Mouse (Mus musculus) erythroblast, adult 5-6 weeks (primary cell): Measurements from ENCODE around the gene Slc25a10. TPM values are rescaled to one million over a fixed set of nuclear protein-coding genes. Genes with fewer than 3 reads are reported as not detected.
A peak's percentile ranks its signal among the peaks of the same experiment; 100 is the strongest.

Source experiments
- ATAC-seq: replicated peaks from 2 replicates; pipeline ENCODE4 v1.8.0; 2016; ENCODE audit warnings: moderate number of reproducible peaks, mild to moderate bottlenecking, moderate TSS enrichment, inconsistent platforms; ENCODE audit not compliant: poor library complexity, low FRiP score, severe bottlenecking
- total RNA-seq, 2 experiments: library from RNA; stranded (forward) in 1 of 2; stranded (reverse) in 1 of 2; fragments of 150-400 nt in 1 of 2; fragments of 200-764, 138-1000 nt in 1 of 2; gene quantifications; 2 replicates each; pipeline versions ENCODE4 v1.2.3 to v1.2.4; 2015 to 2017; ENCODE audit warnings: low replicate concordance in 2 of 2

Slc25a10 gene
- total RNA-seq (2015; ENCODE audit: low replicate concordance) (6.9 and 11.1 TPM in 2 replicates), total RNA-seq (2017; ENCODE audit: low replicate concordance) (4.7 and 6.0 TPM in 2 replicates)

GRCm38 (mm10) chr11:120491317-120492023, at the start of gene Slc25a10:
Slc25a10 (plus strand) TSS chr11:120491840.
- peak; percentile 83 for ATAC-seq

- no peak for ATAC-seq
These were observed 49.3 kb upstream of the Slc25a10 start, which contains the start of gene Tspan10 for GRCm38 (mm10) chr11:120442344-120442743. Tspan10 (plus strand) TSS chr11:120442644.

GRCm38 (mm10) chr11:120442765-120443280, 48.8 kb upstream of the Slc25a10 start:
- no peak for ATAC-seq

GRCm38 (mm10) chr11:120444106-120444505, 47.5 kb upstream of the Slc25a10 start:
- no peak for ATAC-seq

- no peak for ATAC-seq
These were observed 46.2 kb upstream of the Slc25a10 start for GRCm38 (mm10) chr11:120445475-120445874.

- ATAC-seq, result no peak
These were observed 44.5 kb upstream of the Slc25a10 start for GRCm38 (mm10) chr11:120447179-120447578.

- ATAC-seq, result no peak
These were observed 39.4 kb upstream of the Slc25a10 start for GRCm38 (mm10) chr11:120452246-120452645.

GRCm38 (mm10) chr11:120453306-120453705, 38.3 kb upstream of the Slc25a10 start, which contains the start of gene Pde6g:
Pde6g (minus strand) TSS chr11:120453500.
- ATAC-seq, result no peak

GRCm38 (mm10) chr11:120454965-120455364, 36.7 kb upstream of the Slc25a10 start:
- no peak for ATAC-seq

- peak; percentile 36 for ATAC-seq
These were observed 36.2 kb upstream of the Slc25a10 start for GRCm38 (mm10) chr11:120455413-120455812.

GRCm38 (mm10) chr11:120457370-120457769, 34.3 kb upstream of the Slc25a10 start:
- ATAC-seq, result peak; percentile 21

GRCm38 (mm10) chr11:120457772-120458751, 33.6 kb upstream of the Slc25a10 start, which contains the start of the genes Oxld1 and Ccdc137:
Oxld1 (minus strand) TSS chr11:120458068.
Ccdc137 (plus strand) TSS chr11:120458115.
- ATAC-seq, result peak; percentile 72

GRCm38 (mm10) chr11:120458847-120459597, 32.6 kb upstream of the Slc25a10 start:
- no peak for ATAC-seq

- no peak for ATAC-seq
These were observed 28.1 kb upstream of the Slc25a10 start for GRCm38 (mm10) chr11:120463536-120463935.

- ATAC-seq, result no peak
These were observed 27.3 kb upstream of the Slc25a10 start for GRCm38 (mm10) chr11:120464365-120464764.

GRCm38 (mm10) chr11:120465521-120465920, 26.1 kb upstream of the Slc25a10 start:
- no peak for ATAC-seq

- ATAC-seq, result peak; percentile 95
These were observed 24.4 kb upstream of the Slc25a10 start, which contains the start of gene Arl16 for GRCm38 (mm10) chr11:120467051-120467735. Arl16 (minus strand) TSS chr11:120467607.

- ATAC-seq, result no peak
These were observed 23.9 kb upstream of the Slc25a10 start for GRCm38 (mm10) chr11:120467736-120468092.

GRCm38 (mm10) chr11:120472052-120472451, 19.6 kb upstream of the Slc25a10 start:
- no peak for ATAC-seq
